Mouse (Mus musculus): ENCODE measurements around the gene Psmd3. TPM values are rescaled to one million over a fixed set of nuclear protein-coding genes. Genes with fewer than 3 reads are reported as not detected.
A peak's percentile ranks its signal among the peaks of the same experiment; 100 is the strongest.

Psmd3 gene
- total RNA-seq, 2 experiments from 2014 or later: 123 to 125 TPM

GRCm38 (mm10) chr11:98744456-98745019 is 62.2 kb downstream of the Psmd3 start:
- DNase-seq (ENCODE audit: low spot score in 2 of 2): no peak
- peak overlapping the region; percentile 100 for H3K4me3 ChIP-seq
- peak overlapping the region; percentile 100 for H3K27ac ChIP-seq
- no peak for TF ChIP-seq CTCF (conservative IDR thresholded peaks at IDR 0.05)

Other genes with a start within 250 kb of the Psmd3 start
- 10 to 100 TPM; 84.3 to 89.3 TPM for gene Mien1, start 243.6 kb upstream of the Psmd3 start, total RNA-seq (2021)
- gene Grb7, start 236.2 kb upstream of the Psmd3 start, total RNA-seq (2021): 1 to 10 TPM; 1.5 to 1.6 TPM
- under 1 TPM in 1 of 2 experiments, not detected in 1; 0.20 TPM for gene Ikzf3, start 136.5 kb upstream of the Psmd3 start, total RNA-seq (2021)
- not detected for gene Zpbp2, start 131.5 kb upstream of the Psmd3 start, total RNA-seq (2021)
- 10 to 100 TPM; 51.1 to 55.8 TPM for gene Ormdl3, start 95.2 kb upstream of the Psmd3 start, total RNA-seq (2021)
- not detected for gene Lrrc3c, start 84.3 kb upstream of the Psmd3 start, total RNA-seq (2021)
- 10 to 100 TPM; 11.4 to 11.5 TPM for gene Gm12355, start 56.9 kb upstream of the Psmd3 start, total RNA-seq (2021)
- gene Gsdma3, start 56.2 kb upstream of the Psmd3 start, total RNA-seq (2021): not detected
- gene Gsdma2, start 35.8 kb upstream of the Psmd3 start, total RNA-seq (2021): not detected
- gene Gsdma, start 18.2 kb upstream of the Psmd3 start, total RNA-seq (2021): not detected
- not detected for gene Csf3, start 18.7 kb downstream of the Psmd3 start, total RNA-seq (2021)
- 100 to 1,000 TPM; 146 to 148 TPM for gene Med24, start 46.9 kb downstream of the Psmd3 start, total RNA-seq (2021)
- gene Thra, start 58.1 kb downstream of the Psmd3 start, total RNA-seq (2021): 1,000 to 10,000 TPM in 1 of 2 experiments, 100 to 1,000 TPM in 1; 996 to 1,082 TPM
- 10 to 100 TPM; 93.2 to 94.0 TPM for gene Nr1d1, start 92.8 kb downstream of the Psmd3 start, total RNA-seq (2021)
- gene Msl1, start 113.0 kb downstream of the Psmd3 start, total RNA-seq (2021): 100 to 1,000 TPM; 168 to 178 TPM
- 10 to 100 TPM; 61.0 to 62.1 TPM for gene Casc3, start 122.4 kb downstream of the Psmd3 start, total RNA-seq (2021)
- gene Rapgefl1, start 154.2 kb downstream of the Psmd3 start, total RNA-seq (2021): 100 to 1,000 TPM; 213 to 240 TPM
- 10 to 100 TPM; 68.6 to 70.9 TPM for gene Wipf2, start 181.1 kb downstream of the Psmd3 start, total RNA-seq (2021)
- gene Cdc6, start 225.2 kb downstream of the Psmd3 start, total RNA-seq (2021): under 1 TPM; 0.52 to 0.64 TPM
- 10 to 100 TPM; 15.4 to 19.0 TPM for gene Rara, start 245.3 kb downstream of the Psmd3 start, total RNA-seq (2021)